Mouse (Mus musculus) CD8-positive naive resting alpha-beta T cell, adult 2 months (primary cell): ENCODE results near the gene Il9.

Experiments used
- DNase-seq, 2 experiments: peaks; one replicate each; pipeline ENCODE4 v3.0.0; 2022; ENCODE audit warnings: low read depth in 2 of 2, low spot score in 2 of 2

Gene Il9

GRCm38 (mm10) chr13:56482146-56482545 is at the start of gene Il9:
TSS of gene Il9 (minus strand) at chr13:56482246.
- no peak for DNase-seq

DNA sequence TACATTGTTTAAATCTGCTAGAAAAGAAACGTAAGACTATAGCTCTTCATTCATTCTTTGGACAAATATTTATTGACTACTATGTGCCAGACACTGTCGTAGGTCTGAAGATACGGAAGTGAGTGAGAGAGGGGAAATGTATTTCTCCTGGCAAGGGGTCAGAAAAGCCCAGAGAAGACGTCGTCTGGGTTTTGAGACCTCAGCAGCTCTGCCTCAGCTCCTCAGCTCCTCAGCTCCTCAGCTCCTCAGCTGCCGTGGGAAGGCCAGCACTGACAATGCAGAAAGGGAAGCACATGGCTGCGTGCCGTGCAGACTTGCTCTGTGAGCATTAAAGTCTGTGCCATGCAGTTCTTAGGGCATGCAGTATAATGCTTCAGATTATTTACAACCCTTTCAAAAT is 47.6 kb upstream of the Il9 start:
- DNase-seq: no peak

GRCm38 (mm10) chr13:56529031-56529430 is 47.0 kb upstream of the Il9 start:
- no peak for DNase-seq

DNA sequence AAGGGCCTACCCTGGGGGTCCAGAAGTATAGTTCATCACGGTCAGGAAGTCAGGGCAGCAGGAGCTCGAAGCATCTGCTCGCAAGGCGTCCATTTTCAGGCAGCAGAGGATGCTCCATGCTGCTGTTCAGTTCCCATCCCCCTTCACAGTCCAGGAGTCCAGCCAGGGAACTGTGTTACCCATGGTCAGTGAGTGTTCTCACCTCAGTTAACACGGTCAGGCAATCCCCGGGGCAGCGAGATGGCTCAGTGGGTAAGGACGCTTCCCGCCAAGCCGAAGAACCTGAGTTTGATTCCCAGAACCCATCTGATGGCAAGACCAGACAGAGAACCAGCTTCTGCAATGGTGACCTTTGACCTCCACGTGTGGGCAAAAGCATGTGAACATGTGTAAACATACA is 46.2 kb upstream of the Il9 start:
- no peak for DNase-seq

GRCm38 (mm10) chr13:56527846-56528245 is 45.8 kb upstream of the Il9 start:
- DNase-seq: no peak

GRCm38 (mm10) chr13:56526871-56527270 is 44.8 kb upstream of the Il9 start:
- no peak for DNase-seq

DNA sequence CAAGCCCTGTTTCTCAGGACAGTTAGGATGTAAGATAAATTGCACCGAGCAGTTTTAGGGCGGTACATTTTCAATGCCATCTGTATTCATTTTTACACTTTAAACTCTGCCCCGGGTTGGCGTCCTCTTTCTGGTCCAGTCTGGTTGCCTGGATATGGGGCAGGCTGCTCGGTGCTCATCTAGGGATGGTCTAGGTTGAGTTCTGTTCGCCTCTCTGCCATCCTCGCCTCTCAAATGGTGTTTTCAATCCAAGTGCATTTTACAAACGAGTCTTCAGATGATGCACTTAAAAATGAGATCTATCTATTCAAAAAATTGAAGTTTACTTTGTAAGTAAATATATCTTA is 40.7 kb upstream of the Il9 start:
- no peak for DNase-seq

DNA sequence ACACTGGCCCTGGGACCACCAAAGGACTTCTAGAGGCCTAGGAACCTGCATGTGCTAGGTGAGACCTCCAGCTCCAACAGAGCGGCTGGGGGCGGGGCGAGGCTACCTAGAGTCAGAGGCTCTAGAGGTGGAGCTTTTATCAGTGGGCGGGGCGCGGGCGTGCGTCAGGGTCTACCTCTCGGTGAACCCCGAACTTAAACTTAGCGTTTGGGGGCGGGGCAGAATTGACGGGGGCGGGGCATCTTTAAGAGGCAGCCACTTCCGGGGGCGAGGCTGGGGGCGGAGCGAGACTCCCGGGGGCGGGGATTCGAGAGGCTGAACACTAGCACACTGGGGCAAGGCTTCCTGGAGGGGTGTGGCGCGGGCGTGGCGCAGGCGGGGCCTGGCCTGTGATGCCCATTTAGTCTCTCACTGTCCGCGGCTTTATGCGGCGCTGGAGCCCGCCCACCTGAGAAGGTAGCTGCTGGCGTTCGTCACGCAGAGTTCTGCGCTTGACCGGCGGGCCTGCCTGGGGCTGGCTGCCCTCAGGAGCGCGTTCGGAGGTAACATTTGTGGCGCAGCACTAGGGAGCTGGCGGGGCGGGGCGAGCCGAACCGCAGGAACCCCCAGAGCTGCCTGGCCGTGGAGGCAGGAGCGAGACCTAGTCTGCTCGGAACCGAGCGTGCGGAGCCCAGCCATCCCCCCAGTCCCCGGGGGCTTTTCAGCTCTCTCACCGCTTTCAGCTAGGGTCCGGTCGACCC is 40.2 kb upstream of the Il9 start, which contains the start of gene Fbxl21:
Gene Fbxl21, plus strand, starts transcription at position 392 of the 740 bp plus-strand sequence.
- DNase-seq: peak; percentile 89 to 95

- no peak for DNase-seq
Observed at GRCm38 (mm10) chr13:56516816-56517215, 34.8 kb upstream of the Il9 start.

DNA sequence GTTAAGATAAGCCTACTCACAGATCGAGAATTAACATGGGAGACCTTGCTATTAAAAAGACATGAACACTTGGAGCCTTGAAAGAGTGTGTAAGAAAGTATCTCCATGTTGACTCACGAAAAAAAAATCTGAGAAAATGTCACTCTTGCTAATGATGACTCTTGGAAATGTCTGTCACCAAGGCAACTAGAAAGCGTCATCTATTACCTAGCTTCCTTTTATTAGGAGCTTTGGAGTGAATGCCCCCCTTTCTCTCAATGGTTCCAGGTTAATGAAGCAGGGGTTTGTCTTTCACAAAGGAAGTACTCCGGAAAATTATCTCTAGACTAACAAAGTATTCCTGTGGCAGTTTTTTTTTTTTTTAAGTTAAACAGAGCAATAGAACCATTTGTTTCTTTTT is 34.3 kb upstream of the Il9 start:
- DNase-seq: no peak

DNA sequence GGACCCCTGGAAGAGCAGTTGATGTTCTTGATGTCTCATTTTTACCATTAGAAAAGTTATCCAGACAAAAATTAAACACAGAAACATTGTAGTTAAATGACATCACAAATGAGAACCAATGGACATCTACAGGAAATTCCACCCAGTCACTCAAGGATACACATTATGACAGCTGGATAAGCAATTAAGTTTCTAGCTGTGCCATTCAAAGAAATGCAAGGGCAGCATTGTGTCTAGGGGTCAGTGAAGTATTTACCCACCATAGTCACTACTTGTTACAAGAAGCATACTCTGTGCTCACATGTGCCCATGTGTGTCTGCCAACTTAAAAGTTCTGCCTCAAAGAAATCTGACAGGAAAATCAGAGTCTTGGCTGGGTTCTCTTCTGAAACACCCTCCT is 31.5 kb upstream of the Il9 start:
- DNase-seq: no peak

DNA sequence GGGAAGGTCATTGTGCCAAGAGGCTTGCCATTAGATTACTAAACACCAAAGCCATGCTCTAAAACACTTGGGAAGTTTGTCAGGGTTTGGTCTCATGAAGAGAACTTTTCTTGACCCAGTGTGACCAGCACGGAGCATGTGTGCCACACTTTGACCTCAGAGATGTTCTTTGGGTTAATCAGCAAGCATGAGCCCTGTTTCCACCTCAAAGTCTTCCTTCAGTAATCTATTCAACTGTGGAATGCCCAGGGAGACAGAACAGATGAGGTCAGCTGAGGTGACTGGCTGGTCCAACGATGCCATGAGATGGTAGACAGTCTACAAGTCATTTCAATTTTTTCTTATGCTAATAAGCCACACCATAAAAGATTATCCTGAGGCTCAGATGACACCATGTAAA is 27.8 kb upstream of the Il9 start:
- no peak for DNase-seq

DNA sequence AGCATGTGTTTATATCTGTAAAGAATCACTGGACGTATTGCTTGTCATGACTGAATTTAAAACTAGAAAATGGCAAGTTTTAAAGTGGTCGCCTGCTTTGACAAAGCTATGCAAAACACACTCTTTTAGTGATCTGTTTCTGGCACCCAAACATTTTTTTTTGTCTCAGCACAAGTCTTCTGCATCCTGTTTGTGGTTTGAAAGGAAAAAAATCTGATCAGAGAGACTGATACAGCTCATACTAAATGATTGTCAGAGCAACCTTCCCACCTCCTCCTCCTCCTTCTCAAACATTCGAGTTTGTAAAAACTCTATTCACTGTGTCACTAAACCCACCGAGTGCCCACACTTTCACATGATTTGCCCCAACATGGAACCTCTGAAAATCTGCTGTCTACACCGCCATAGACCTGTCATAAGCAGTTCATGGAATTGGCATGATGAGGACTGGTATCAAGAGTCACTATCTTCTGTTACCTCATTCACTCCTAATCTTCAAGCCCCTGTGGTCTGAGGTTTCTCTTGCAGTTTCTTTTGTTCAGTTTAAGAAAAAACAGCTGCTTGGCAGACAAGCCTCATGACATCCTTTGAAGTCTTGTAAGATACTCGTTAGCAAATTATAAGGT is 24.9 kb upstream of the Il9 start:
- peak; percentile 67 to 75 for DNase-seq

DNA sequence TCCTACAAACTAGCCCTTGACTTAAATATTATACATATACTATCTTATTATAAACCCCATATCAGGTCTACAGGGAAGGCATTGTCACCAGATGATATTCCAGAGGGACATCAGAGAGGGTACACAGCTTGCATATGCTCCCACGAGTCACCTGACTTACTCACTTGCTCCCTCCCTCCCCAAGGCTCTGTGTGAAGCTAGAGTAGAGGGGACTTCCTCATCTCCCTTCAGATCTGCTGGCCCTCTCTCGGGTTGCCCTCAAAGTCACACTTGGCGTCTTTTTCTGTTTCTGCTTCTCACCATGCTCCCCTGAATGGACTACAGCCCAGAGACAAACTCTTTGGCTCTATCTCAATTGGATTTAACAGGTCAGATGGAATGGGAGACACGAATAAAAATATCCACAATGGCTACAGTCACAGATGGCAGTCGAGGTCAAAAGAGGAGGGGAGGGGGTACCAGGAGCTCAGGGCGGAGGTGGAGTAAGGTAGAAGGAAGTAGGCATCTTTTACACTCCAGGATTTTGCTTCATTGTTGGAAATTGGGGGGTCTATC is 19.9 kb upstream of the Il9 start:
- DNase-seq: no peak

DNA sequence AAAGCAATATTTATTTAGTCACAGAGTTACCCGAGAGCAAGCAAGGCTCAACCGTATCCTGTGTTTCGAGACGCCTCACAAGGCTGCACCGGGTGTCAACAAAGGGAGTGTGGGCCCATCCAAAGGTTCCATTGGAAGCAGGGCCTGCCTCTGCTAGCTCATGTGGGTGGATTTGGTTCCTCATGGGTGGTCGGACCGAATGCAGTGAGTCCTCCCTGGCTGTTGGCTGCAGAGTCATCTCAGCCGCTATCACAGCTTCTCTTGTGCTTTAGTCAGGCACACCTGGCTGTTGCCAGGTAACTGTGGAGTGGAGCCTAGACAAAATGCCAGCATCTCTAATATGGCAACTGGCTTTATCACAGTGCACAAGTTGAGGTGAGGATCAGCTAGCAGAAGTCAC is 18.6 kb upstream of the Il9 start:
- no peak for DNase-seq

DNA sequence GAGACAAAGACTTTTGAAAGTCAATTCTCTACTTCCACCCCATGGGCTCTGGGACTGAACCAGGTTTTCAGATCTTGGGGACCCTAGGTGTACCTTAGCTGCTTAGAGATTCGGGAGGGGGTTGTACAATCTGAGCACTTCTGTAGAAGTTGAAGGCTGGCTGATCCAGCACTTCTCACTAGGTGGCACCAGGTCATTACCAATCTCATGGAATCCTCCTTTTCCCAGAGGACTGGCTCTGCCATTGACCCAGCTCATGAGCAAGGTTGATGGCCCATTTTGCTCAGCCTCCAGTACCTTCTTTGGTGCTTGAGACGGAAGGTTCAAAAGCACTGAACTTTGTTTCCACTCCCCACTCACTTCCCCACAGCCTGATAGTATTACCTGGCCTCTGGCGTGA is 18.1 kb upstream of the Il9 start:
- no peak for DNase-seq

- DNase-seq: no peak
Observed at GRCm38 (mm10) chr13:56494440-56494839, 12.4 kb upstream of the Il9 start.

- DNase-seq: no peak
Observed at GRCm38 (mm10) chr13:56488012-56488411, 6.0 kb upstream of the Il9 start.

- DNase-seq: no peak
Observed at GRCm38 (mm10) chr13:56478027-56478426, 4.0 kb downstream of the Il9 start.

GRCm38 (mm10) chr13:56477271-56477670 is 4.8 kb downstream of the Il9 start:
- DNase-seq: no peak

DNA sequence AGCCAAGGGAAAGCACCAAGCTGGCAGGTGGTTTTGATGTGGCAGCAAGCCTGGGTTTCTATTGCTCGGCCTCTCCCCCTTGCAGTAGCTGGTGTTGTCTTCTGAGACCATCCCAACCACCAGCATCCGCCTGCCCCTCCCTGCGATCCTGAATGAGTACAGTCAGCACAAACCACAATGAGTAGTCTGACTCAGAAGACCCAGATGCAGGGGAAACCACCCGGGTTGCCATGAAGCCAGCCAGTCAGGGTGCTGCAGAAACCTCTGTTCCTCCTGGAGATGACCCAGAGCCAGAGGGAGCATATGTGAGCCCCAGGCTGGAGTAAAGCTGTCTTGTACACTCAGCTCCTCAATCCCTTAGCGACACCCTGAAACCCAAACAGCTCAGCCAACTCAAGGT is 5.3 kb downstream of the Il9 start:
- DNase-seq: peak; percentile 82 to 85

GRCm38 (mm10) chr13:56475363-56475762 is 6.7 kb downstream of the Il9 start:
- peak; percentile 39 to 59 for DNase-seq

- no peak for DNase-seq
Observed at GRCm38 (mm10) chr13:56472661-56473060, 9.4 kb downstream of the Il9 start.
